Mouse (Mus musculus) E14TG2a.4 (cell line): ENCODE results near the gene Mamdc2.

ENCODE experiments used
- CTCF ChIP-seq: conservative IDR thresholded peaks from 2 replicates; pipeline ENCODE4 v1.5.1; 2014; ENCODE audit warnings: low read length
- NANOG ChIP-seq: IDR thresholded peaks from 2 replicates; pipeline ENCODE4 v1.6.1; 2014; ENCODE audit warnings: borderline replicate concordance, low read length, mixed read lengths
- POU5F1 ChIP-seq: IDR thresholded peaks from 2 replicates; pipeline ENCODE4 v1.6.1; 2014; ENCODE audit warnings: low read length, borderline replicate concordance

DNA sequence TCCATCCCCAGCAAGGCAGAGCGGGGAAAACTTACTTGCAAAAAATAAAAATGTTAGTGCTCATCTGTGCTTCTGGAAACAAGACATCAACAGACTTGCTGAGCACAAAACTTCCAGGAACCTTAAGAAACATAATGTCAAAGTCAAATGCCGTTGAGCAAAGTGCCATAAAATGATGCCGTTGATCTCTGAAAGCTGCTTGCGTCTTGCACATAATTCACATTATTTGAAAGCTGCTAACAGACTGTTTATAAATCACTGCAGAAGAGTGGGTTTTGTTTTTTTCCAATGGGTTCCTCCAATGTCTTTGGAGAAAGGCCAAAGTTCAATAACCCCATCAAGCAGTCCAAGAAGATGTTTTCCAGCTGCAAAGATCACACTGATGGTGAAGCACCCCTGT lies 37.9 kb downstream of the Mamdc2 start:
- TF ChIP-seq CTCF (no peak), NANOG (no peak), POU5F1 (no peak)
